Mouse (Mus musculus) B cell, adult 62 days (primary cell): ENCODE results near the gene Scgb1b20. TPM values are rescaled to one million over a fixed set of nuclear protein-coding genes. Genes with fewer than 3 reads are reported as not detected.

Experiments used
- total RNA-seq: library from RNA; stranded (reverse); gene quantifications from 4 replicates; pipeline ENCODE4 v1.2.4, GENCODE M21; 2023

Scgb1b20 gene
- total RNA-seq: not detected in 4 replicates

DNA sequence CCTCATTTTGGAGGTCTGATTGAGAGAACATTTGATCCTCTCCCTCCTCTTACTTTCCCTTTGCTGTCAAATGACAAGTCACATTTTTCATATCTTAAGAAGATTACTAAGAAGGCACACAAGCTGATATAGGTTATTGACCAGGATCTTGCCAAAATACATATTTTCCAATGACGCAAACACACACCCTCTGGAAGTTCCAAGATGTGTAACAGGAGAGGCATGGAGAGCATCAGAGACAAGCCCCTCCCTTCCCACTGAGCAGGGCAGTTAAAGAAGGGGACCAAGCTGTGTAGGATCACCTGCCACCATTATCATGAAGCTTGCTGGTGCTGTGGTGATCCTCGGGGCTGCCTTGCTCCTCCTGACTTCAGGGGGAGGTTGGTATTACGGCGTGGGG, at the start of gene Scgb1b20:
Gene Scgb1b20, plus strand, starts transcription at position 301 of the 400 bp plus-strand sequence.

DNA sequence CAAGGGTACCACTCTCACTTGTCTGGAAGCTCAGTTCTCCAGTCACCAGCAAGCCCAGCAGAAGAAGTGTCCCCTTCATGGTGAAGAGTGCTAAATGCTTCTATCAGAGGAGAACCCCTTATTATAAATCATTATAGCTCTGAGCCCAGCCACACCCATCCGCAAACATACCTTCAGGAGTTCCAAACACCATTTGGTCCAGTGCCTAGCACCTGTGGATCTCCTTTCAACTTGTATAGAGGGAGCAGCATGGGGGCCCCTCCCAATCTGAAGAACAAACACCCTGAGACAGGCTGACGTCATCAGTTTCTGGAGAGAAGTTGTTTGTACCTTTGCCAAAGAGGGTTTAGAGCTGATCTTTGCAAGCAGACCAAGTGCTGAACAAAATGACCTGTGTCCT, 6.8 kb upstream of the Scgb1b20 start, which contains the start of gene Scgb2b20:
Gene Scgb2b20, minus strand, starts transcription at position 101 of the 400 bp plus-strand sequence.

Other genes with a start within 250 kb of the Scgb1b20 start
- gene Scgb2b18, start 199.4 kb upstream of the Scgb1b20 start, total RNA-seq: not detected in 4 replicates
- gene Scgb1b18, start 187.7 kb upstream of the Scgb1b20 start, total RNA-seq: not detected in 4 replicates
- gene Scgb2b19, start 92.9 kb upstream of the Scgb1b20 start, total RNA-seq: not detected in 4 replicates
- gene Scgb1b19, start 85.9 kb upstream of the Scgb1b20 start, total RNA-seq: not detected in 4 replicates
- gene Scgb2b20, start 6.9 kb upstream of the Scgb1b20 start, total RNA-seq: not detected in 4 replicates
- not detected in 4 replicates for gene Scgb2b21, start 147.2 kb downstream of the Scgb1b20 start, total RNA-seq